Mouse (Mus musculus) forebrain, embryonic 16.5 days (tissue): Measurements from ENCODE around the gene Pfn2. TPM values are rescaled to one million over a fixed set of nuclear protein-coding genes. Genes with fewer than 3 reads are reported as not detected.
A peak's percentile ranks its signal among the peaks of the same experiment; 100 is the strongest.

Experiments
- ATAC-seq: fragments of 200-750 bp; cut with Nextera tagmentation; 2 replicates; pipeline ENCODE4 v1.8.0; 2017; ENCODE audit warnings: mild to moderate bottlenecking, moderate library complexity
- H3K27ac ChIP-seq: fragments of 300-500 bp; sonication (generic); 2 replicates; pipeline ENCODE4 v1.5.1; 2014; ENCODE audit warnings: low read length, control low read depth
- H3K27me3 ChIP-seq: fragments of 300-500 bp; sonication (generic); replicated peaks from 2 replicates; pipeline ENCODE4 v1.6.1; 2014; ENCODE audit warnings: low read length; ENCODE audit not compliant: control insufficient read depth, insufficient read depth
- H3K36me3 ChIP-seq: fragments of 300-500 bp; sonication (generic); 2 replicates; pipeline ENCODE4 v1.6.1; 2014; ENCODE audit not compliant: control insufficient read depth, insufficient read depth
- H3K4me1 ChIP-seq: fragments of 300-500 bp; sonication (generic); replicated peaks from 2 replicates; pipeline ENCODE4 v1.6.1; 2014; ENCODE audit warnings: low read length; ENCODE audit not compliant: control insufficient read depth, insufficient read depth
- H3K4me2 ChIP-seq: fragments of 300-500 bp; sonication (generic); 2 replicates; pipeline ENCODE4 v1.6.1; 2014; ENCODE audit warnings: mild to moderate bottlenecking, low read length, control low read depth
- H3K4me3 ChIP-seq: fragments of 300-500 bp; sonication (generic); replicated peaks from 2 replicates; pipeline ENCODE4 v1.5.1; 2014; ENCODE audit warnings: mild to moderate bottlenecking, low read length, control low read depth
- H3K9ac ChIP-seq: fragments of 300-500 bp; sonication (generic); replicated peaks from 2 replicates; pipeline ENCODE4 v1.6.1; 2014; ENCODE audit warnings: low read depth, low read length, control low read depth
- H3K9me3 ChIP-seq: fragments of 300-500 bp; sonication (generic); 2 replicates; pipeline ENCODE4 v1.6.1; 2016; ENCODE audit warnings: low read length; ENCODE audit not compliant: control insufficient read depth
- WGBS: fragments of 180-500 bp; shearing (Covaris S2); extraction: QIAGEN DNeasy Blood & Tissue Kit; methylation state at CpG from one replicate; pipeline ENCODE4 v1.1.7; 2014; 5-methylcytosine and 5-hydroxymethylcytosine counted together
- polyA plus RNA-seq: library from polyadenylated mRNA; unstranded; fragments of >200 nt; fragmentation: Nextera tagmentation; extraction: Ambion mirVana; gene quantifications from 2 replicates; pipeline ENCODE4 v1.2.1, GENCODE M21; 2015

Pfn2 gene
- polyA plus RNA-seq = 591 and 609 TPM in 2 replicates

DNA sequence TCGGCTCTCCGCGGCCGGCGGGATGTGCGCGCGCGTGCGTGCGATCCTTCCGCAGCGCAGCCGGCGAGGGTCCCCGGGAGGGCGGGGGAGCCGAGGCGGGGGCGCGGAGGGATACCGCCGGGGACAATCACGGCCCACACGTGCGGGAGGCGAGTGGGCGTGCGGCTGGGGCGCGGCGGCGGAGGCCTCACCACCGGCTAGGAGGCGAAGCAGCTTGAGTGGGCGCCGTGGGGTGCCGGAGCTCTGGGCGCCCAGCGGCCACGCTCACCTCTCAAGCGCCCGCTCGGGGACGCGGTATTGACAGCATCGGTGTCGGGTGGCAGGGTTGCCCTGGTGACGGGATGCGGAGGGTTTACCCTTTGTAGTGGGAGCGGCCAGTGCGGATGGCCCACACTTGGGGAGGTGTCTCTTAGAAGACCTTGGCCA is at the start of gene Pfn2:
Pfn2 (minus strand) TSS at position 320 of the 426 bp plus-strand sequence.
- no peaks in the 10 kb centered on the region for H3K27me3 ChIP-seq
- H3K4me2 ChIP-seq = peak within 1 kb of the TSS; percentile 74
- no peaks in the 10 kb centered on the region for H3K9me3 ChIP-seq
- H3K4me1 ChIP-seq = peaks cover 17% of the 10 kb centered on the region
- H3K9ac ChIP-seq = peak within 1 kb of the TSS; percentile 100
- H3K27ac ChIP-seq = peak within 1 kb of the TSS; percentile 98
- peak; percentile 84 for ATAC-seq
- H3K4me3 ChIP-seq = peak within 1 kb of the TSS; percentile 100
- peaks cover 9% of the 10 kb centered on the region for H3K36me3 ChIP-seq
- WGBS = 0% methylated on average over 41 of the region's 52 CpGs

DNA sequence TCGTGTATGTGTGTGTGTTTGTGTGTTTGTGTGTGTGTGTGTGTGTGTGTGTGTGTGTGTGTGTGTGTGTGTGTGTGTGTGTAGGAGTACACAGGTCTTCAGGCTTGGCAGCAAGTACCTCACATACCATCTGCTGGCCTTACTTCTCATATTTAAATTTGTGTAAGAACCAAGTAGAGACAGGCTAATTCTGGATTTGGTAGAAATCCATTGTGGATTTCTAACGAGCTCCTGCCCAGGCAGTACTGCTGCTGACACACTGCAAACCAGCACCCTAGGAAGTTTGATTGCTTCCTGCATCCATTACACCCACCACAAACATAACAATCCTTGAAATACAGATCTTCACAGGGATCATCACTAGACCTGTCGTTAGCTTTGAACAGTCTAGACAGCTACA is 35.1 kb upstream of the Pfn2 start:
- Histone ChIP-seq H3K27me3 (no peaks in the 10 kb centered on the region), H3K9ac (no peak overlapping the region), H3K36me3 (no peaks in the 10 kb centered on the region), H3K27ac (no peak overlapping the region), H3K9me3 (no peaks in the 10 kb centered on the region), H3K4me3 (no peak overlapping the region), H3K4me2 (no peak overlapping the region), H3K4me1 (no peaks in the 10 kb centered on the region)
- WGBS = 57% methylated on average over 3 of the region's 3 CpGs
- no peak for ATAC-seq

GRCm38 (mm10) chr3:57846912-57847759 is 743 bp downstream of the Pfn2 start:
- under 1% methylated on average over 74 of the region's 104 CpGs for WGBS

GRCm38 (mm10) chr3:57846662-57846911 is 1.3 kb downstream of the Pfn2 start:
- WGBS = 1% methylated on average over 9 of the region's 9 CpGs
- no peaks in the 10 kb centered on the region for H3K27me3 ChIP-seq
- peak overlapping the region; percentile 100 for H3K9ac ChIP-seq
- ATAC-seq = peak; percentile 0; the same call in 1 of the 2 replicates
- no peaks in the 10 kb centered on the region for H3K9me3 ChIP-seq
- peak overlapping the region; percentile 98 for H3K27ac ChIP-seq
- peaks cover 18% of the 10 kb centered on the region for H3K36me3 ChIP-seq
- H3K4me2 ChIP-seq = peak overlapping the region; percentile 70
- peak overlapping the region; percentile 100 for H3K4me3 ChIP-seq
- peaks cover 17% of the 10 kb centered on the region for H3K4me1 ChIP-seq

More at GRCm38 (mm10) chr3:57846912-57847759, 743 bp downstream of the Pfn2 start:
- Histone ChIP-seq H3K4me2 (peak overlapping the region; percentile 74), H3K4me3 (peak overlapping the region; percentile 100), H3K9me3 (no peaks in the 10 kb centered on the region), H3K27ac (peak overlapping the region; percentile 98), H3K36me3 (peaks cover 15% of the 10 kb centered on the region), H3K27me3 (no peaks in the 10 kb centered on the region), H3K4me1 (peaks cover 17% of the 10 kb centered on the region), H3K9ac (peak overlapping the region; percentile 100)
- peak; percentile 89 for ATAC-seq

DNA sequence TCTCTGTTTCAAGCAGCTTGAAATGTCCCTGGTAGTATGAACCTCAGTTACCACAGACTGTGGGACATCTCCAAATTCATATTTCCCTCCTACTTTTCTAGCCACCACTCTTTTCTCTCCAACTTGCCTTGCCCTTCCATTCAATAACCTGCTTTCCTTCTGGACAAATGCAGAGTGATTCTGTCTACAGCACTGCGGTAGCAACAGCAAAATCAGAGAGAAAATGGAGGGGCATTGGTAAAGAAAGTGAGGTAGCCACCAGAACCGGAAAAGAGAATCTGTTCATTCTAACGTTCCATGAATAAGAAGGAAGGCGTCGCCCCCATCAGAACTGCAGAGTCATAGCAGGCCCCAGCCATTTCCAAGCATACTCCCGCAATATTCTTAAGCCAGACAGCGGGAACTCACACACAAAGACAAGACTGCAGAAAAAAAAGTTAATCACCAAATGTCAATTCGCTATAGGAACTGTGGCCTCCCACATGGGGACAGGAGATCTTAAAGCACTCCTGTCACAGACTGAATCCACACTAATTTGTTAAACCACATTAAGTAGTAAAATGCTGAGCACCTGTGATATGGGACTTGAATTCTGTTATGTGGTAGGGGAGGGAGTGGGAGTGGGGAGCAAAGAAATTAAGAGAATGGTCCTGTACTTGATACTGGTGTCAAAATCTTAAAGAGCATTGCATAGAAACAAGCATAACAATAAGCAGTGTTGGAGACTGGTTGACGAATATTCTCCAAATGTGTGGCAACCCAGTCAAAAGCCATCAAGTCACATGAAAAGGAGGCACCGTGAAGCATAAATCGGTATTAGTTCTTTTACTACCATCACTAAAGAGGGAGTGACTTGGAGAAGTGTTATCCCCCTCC is 1.9 kb downstream of the Pfn2 start:
- Histone ChIP-seq H3K9me3 (no peaks in the 10 kb centered on the region), H3K4me1 (peaks cover 17% of the 10 kb centered on the region), H3K9ac (peak overlapping the region; percentile 100), H3K27ac (peak overlapping the region; percentile 98), H3K4me2 (peak overlapping the region; percentile 70), H3K36me3 (peaks cover 18% of the 10 kb centered on the region), H3K27me3 (no peaks in the 10 kb centered on the region), H3K4me3 (peak overlapping the region; percentile 100)
- no peak for ATAC-seq
- WGBS = 3% methylated on average over 11 of the region's 11 CpGs

DNA sequence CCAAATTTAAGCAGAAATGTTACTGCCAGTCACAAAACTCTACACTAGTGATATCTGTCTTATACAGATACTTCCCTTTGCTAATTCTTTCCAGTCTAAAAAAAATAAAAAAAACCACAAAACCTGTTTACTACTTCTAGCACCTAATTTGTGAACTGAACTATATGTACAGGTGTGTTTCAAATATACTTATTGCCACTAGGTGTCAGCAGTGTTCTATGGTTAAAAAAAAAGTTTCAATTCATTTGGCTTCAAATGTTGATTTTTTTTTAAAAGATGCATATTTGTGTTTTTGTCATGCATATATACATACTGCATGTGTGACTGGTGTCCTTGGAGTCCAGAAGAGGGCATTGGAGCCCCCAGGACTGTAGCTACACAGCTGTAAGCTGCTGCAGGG is 4.1 kb downstream of the Pfn2 start:
- Histone ChIP-seq H3K27me3 (no peaks in the 10 kb centered on the region), H3K36me3 (peaks cover 23% of the 10 kb centered on the region), H3K4me1 (peaks cover 17% of the 10 kb centered on the region), H3K4me3 (no peak overlapping the region), H3K9me3 (no peaks in the 10 kb centered on the region), H3K9ac (no peak overlapping the region), H3K27ac (no peak overlapping the region), H3K4me2 (no peak overlapping the region)
- ATAC-seq = no peak

- WGBS = 88% methylated on average over 4 of the region's 4 CpGs
- no peak overlapping the region for H3K9ac ChIP-seq
- H3K27ac ChIP-seq = no peak overlapping the region
- no peak overlapping the region for H3K4me2 ChIP-seq
- no peaks in the 10 kb centered on the region for H3K4me1 ChIP-seq
- ATAC-seq = no peak
- H3K4me3 ChIP-seq = no peak overlapping the region
- peaks cover 11% of the 10 kb centered on the region for H3K36me3 ChIP-seq
- no peaks in the 10 kb centered on the region for H3K9me3 ChIP-seq
- no peaks in the 10 kb centered on the region for H3K27me3 ChIP-seq
Measured at GRCm38 (mm10) chr3:57836911-57837310, 11.0 kb downstream of the Pfn2 start.

DNA sequence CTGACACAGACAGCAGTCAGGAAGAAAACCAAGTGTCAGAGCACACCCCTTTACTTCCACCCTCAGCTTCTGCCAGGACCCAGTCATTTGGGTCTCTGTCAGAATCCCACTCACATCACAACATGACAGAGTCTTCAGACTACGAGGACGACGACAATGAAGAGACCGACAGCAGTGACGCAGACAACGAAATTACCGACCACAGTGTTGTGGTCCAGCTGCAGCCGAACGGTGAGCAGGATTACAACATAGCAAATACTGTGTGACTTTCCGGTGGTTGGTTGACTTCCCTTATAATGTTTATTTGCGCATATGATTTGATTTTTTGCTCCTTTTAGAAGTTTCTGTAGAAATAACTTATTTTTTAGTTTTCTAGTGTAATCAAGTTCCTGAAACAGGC is 14.3 kb downstream of the Pfn2 start:
- H3K27me3 ChIP-seq = no peaks in the 10 kb centered on the region
- no peak overlapping the region for H3K4me3 ChIP-seq
- 85% methylated on average over 11 of the region's 11 CpGs for WGBS
- no peak overlapping the region for H3K27ac ChIP-seq
- peaks cover 8% of the 10 kb centered on the region for H3K36me3 ChIP-seq
- no peaks in the 10 kb centered on the region for H3K9me3 ChIP-seq
- no peak overlapping the region for H3K4me2 ChIP-seq
- ATAC-seq = no peak
- no peak overlapping the region for H3K9ac ChIP-seq
- H3K4me1 ChIP-seq = no peaks in the 10 kb centered on the region

- Histone ChIP-seq H3K4me3 (no peak overlapping the region), H3K4me1 (no peaks in the 10 kb centered on the region), H3K27ac (no peak overlapping the region), H3K4me2 (no peak overlapping the region), H3K9ac (no peak overlapping the region), H3K27me3 (no peaks in the 10 kb centered on the region), H3K36me3 (peaks cover 12% of the 10 kb centered on the region), H3K9me3 (no peaks in the 10 kb centered on the region)
- 90% methylated on average over 3 of the region's 3 CpGs for WGBS
- ATAC-seq = no peak
Measured at GRCm38 (mm10) chr3:57825866-57826265, 22.0 kb downstream of the Pfn2 start.
